Mouse (Mus musculus): ENCODE results near the gene Gm42420.
A peak's percentile ranks its signal among the peaks of the same experiment; 100 is the strongest.

Gm42420 gene

GRCm38 (mm10) chr6:39585517-39585916 is at the start of gene Gm42420:
Gene Gm42420 (plus strand): TSS chr6:39585753.
- no peak for DNase-seq

- DNase-seq = no peak
Observed at GRCm38 (mm10) chr6:39536621-39537020, 48.9 kb upstream of the Gm42420 start.

- no peak for DNase-seq
Observed at GRCm38 (mm10) chr6:39537276-39537675, 48.3 kb upstream of the Gm42420 start.

- DNase-seq = no peak
Observed at GRCm38 (mm10) chr6:39538227-39538626, 47.3 kb upstream of the Gm42420 start.

GRCm38 (mm10) chr6:39539679-39540155 is 45.8 kb upstream of the Gm42420 start:
- no peak for DNase-seq

GRCm38 (mm10) chr6:39540563-39540962 is 45.0 kb upstream of the Gm42420 start:
- DNase-seq = no peak

- DNase-seq = peak; percentile 69
Observed at GRCm38 (mm10) chr6:39542631-39543597, 42.6 kb upstream of the Gm42420 start.

GRCm38 (mm10) chr6:39543769-39544420 is 41.7 kb upstream of the Gm42420 start:
- DNase-seq = no peak

- DNase-seq = no peak
Observed at GRCm38 (mm10) chr6:39545474-39545873, 40.1 kb upstream of the Gm42420 start.

- no peak for DNase-seq
Observed at GRCm38 (mm10) chr6:39548030-39548429, 37.5 kb upstream of the Gm42420 start.

GRCm38 (mm10) chr6:39551981-39552636 is 33.4 kb upstream of the Gm42420 start:
- DNase-seq = no peak

GRCm38 (mm10) chr6:39554888-39555647 is 30.5 kb upstream of the Gm42420 start:
- DNase-seq = no peak

GRCm38 (mm10) chr6:39555648-39555945 is 30.0 kb upstream of the Gm42420 start:
- DNase-seq = no peak

- peak; percentile 42 for DNase-seq
Observed at GRCm38 (mm10) chr6:39556900-39557659, 28.5 kb upstream of the Gm42420 start.

- peak; percentile 93 for DNase-seq
Observed at GRCm38 (mm10) chr6:39557723-39558261, 27.8 kb upstream of the Gm42420 start, which contains the start of gene Dennd2a. Gene Dennd2a (minus strand): TSS chr6:39557867.

- no peak for DNase-seq
Observed at GRCm38 (mm10) chr6:39559276-39559939, 26.1 kb upstream of the Gm42420 start.

GRCm38 (mm10) chr6:39562166-39563015 is 23.2 kb upstream of the Gm42420 start:
- DNase-seq = peak; percentile 73

GRCm38 (mm10) chr6:39567528-39567927 is 18.0 kb upstream of the Gm42420 start:
- DNase-seq = no peak

- no peak for DNase-seq
Observed at GRCm38 (mm10) chr6:39570426-39570825, 15.1 kb upstream of the Gm42420 start.

Measured in right cerebral cortex, postnatal 4 days (tissue).